Mouse (Mus musculus) hindbrain, embryonic 11.5 days (tissue): ENCODE measurements around the gene Olfr1427. TPM values are rescaled to one million over a fixed set of nuclear protein-coding genes. Genes with fewer than 3 reads are reported as not detected.

Experiments used
- ATAC-seq: fragments of 200-750 bp; cut with Nextera tagmentation; 2 replicates; pipeline ENCODE4 v1.8.0; 2017; ENCODE audit warnings: mild to moderate bottlenecking, moderate TSS enrichment, moderate library complexity; ENCODE audit not compliant: low FRiP score
- DNase-seq: peaks from one replicate; pipeline ENCODE4 v3.0.0-alpha.2; 2015; ENCODE audit warnings: low spot score
- H3K27ac ChIP-seq: fragments of 300-500 bp; sonication (generic); 2 replicates; pipeline ENCODE4 v1.5.1; 2014; ENCODE audit warnings: mild to moderate bottlenecking, low read depth, low read length
- H3K27me3 ChIP-seq: fragments of 300-500 bp; sonication (generic); 2 replicates; pipeline ENCODE4 v1.6.1; 2014; ENCODE audit warnings: mild to moderate bottlenecking, low read length, moderate library complexity, mixed read lengths; ENCODE audit not compliant: control insufficient read depth, insufficient read depth
- H3K36me3 ChIP-seq: fragments of 300-500 bp; sonication (generic); 2 replicates; pipeline ENCODE4 v1.6.1; 2014; ENCODE audit warnings: mild to moderate bottlenecking, low read length, moderate library complexity, mixed read lengths; ENCODE audit not compliant: control insufficient read depth, insufficient read depth
- H3K4me1 ChIP-seq: fragments of 300-500 bp; sonication (generic); replicated peaks from 2 replicates; pipeline ENCODE4 v1.6.1; 2014; ENCODE audit warnings: low read length, mixed read lengths; ENCODE audit not compliant: control insufficient read depth, insufficient read depth
- H3K4me2 ChIP-seq: fragments of 300-500 bp; sonication (generic); replicated peaks from 2 replicates; pipeline ENCODE4 v1.6.1; 2014; ENCODE audit warnings: mild to moderate bottlenecking, low read depth, low read length
- H3K4me3 ChIP-seq: fragments of 300-500 bp; sonication (generic); 2 replicates; pipeline ENCODE4 v1.5.1; 2014; ENCODE audit warnings: low read depth, low read length
- H3K9ac ChIP-seq: fragments of 300-500 bp; sonication (generic); 2 replicates; pipeline ENCODE4 v1.6.1; 2014; ENCODE audit warnings: low read depth, low read length
- H3K9me3 ChIP-seq: fragments of 300-500 bp; sonication (generic); 2 replicates; pipeline ENCODE4 v1.6.1; 2016; ENCODE audit warnings: low read length; ENCODE audit not compliant: control insufficient read depth
- WGBS: fragments of 180-500 bp; shearing (Covaris S2); extraction: QIAGEN DNeasy Blood & Tissue Kit; methylation state at CpG from one replicate; pipeline ENCODE4 v1.1.7; 2014; 5-methylcytosine and 5-hydroxymethylcytosine counted together
- polyA plus RNA-seq: library from polyadenylated mRNA; unstranded; fragments of >200 nt; fragmentation: Nextera tagmentation; extraction: Ambion mirVana; gene quantifications from 2 replicates; pipeline ENCODE4 v1.2.1, GENCODE M21; 2014

Olfr1427 gene
- polyA plus RNA-seq, result not detected in 2 replicates

DNA sequence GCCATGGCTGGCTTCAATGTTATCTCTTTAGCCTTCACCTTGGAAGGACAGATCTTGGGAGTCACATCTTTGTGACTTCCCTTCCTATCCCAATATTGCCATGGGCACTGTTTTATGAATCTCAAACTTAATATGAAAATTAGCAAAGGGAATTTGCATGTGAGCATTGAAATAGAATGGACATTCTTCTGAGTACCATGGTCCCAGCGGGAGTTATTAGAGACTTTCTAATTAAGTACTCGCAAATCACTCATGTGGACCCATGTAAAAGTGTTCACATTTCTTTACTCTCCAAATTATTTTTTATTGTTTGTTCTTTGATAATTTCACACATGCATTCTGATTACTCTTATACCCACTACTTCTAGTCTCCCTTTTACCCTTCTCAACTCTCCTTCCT is at the start of gene Olfr1427:
Olfr1427 (minus strand) TSS at position 101 of the 400 bp plus-strand sequence.
- Histone ChIP-seq H3K9me3 (no peaks in the 10 kb centered on the region), H3K4me1 (no peaks in the 10 kb centered on the region), H3K4me3 (no peak within 1 kb of the TSS), H3K27ac (no peak within 1 kb of the TSS), H3K36me3 (no peaks in the 10 kb centered on the region), H3K27me3 (no peaks in the 10 kb centered on the region), H3K9ac (no peak within 1 kb of the TSS), H3K4me2 (no peak within 1 kb of the TSS)
- ATAC-seq, result no peak
- DNase-seq, result no peak
- 94% methylated on average over 2 of the region's 2 CpGs for WGBS

DNA sequence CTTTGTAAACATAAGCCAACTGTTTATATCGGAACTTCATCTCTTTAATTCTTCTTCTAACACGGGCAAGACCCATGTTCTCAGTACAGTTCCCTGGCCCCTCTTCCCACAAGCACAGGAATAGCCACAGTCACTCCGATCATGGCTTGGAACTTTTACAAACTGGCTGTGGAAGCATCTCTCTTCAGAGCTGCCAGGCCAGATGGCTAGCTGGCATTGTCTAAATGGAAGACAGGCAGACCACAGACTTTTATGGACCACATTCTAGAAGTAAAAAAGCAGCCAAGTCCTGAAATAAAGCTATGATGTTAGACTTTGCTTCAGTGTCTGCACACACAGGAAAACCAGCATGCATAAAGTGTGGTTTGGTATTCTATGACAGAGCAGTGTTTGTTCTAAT is 42.3 kb upstream of the Olfr1427 start:
- no peak overlapping the region for H3K27ac ChIP-seq

DNA sequence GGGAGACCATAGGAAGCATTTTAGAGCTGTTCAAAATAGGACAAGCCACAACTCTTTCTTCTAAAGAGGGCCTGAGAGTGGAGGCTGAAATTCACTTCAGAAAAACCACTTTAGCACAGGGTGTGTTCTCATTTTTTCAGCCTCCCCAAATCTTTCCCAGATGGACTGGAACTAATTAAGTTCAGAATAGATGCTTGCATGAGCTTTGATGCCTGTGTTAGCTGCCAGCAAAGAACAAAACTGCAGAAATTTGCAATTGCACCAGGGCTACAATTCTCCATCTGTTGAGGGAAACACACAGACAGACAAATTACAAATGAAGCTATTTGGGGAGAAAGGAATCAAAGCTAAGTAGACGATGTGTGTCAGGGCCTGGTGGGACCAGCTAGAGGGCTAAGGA is 40.2 kb upstream of the Olfr1427 start:
- ATAC-seq (no peak), DNase-seq (no peak)
- H3K27ac ChIP-seq, result no peak overlapping the region
- H3K36me3 ChIP-seq, result no peaks in the 10 kb centered on the region
- H3K4me2 ChIP-seq, result no peak overlapping the region
- H3K27me3 ChIP-seq, result no peaks in the 10 kb centered on the region
- no peaks in the 10 kb centered on the region for H3K9me3 ChIP-seq
- no peak overlapping the region for H3K4me3 ChIP-seq
- H3K4me1 ChIP-seq, result no peaks in the 10 kb centered on the region
- H3K9ac ChIP-seq, result no peak overlapping the region
- 43% methylated on average over 1 of the region's 1 CpGs for WGBS

More for the DNA sequence above, 42.3 kb upstream of the Olfr1427 start:
- no peak overlapping the region for H3K4me3 ChIP-seq
- H3K36me3 ChIP-seq, result no peaks in the 10 kb centered on the region
- WGBS, result 94% methylated on average over 3 of the region's 3 CpGs
- ATAC-seq, result no peak
- no peak overlapping the region for H3K9ac ChIP-seq
- no peaks in the 10 kb centered on the region for H3K4me1 ChIP-seq
- no peak for DNase-seq
- no peaks in the 10 kb centered on the region for H3K27me3 ChIP-seq
- H3K4me2 ChIP-seq, result no peak overlapping the region
- H3K9me3 ChIP-seq, result no peaks in the 10 kb centered on the region

DNA sequence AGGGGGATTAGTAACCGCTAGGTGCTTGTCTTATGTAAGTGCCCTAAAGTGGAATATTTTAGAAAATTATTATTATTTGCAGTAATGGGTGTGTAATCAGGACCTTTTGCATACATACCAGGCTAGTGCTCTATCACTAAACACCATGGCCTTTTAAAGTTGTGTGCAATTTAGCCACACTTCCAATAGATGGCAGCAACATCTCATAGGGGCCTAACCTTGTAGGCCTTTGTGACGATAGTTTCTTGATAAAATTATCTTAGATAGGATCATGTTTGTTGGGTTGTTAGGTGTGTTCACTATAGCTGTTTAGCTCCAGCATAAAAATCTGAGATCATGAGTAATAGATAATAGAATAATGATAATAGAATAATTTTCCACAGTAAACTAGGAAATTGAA is 31.2 kb upstream of the Olfr1427 start:
- 37% methylated on average over 2 of the region's 2 CpGs for WGBS
- Histone ChIP-seq H3K4me3 (no peak overlapping the region), H3K9me3 (no peaks in the 10 kb centered on the region), H3K4me2 (no peak overlapping the region), H3K27ac (no peak overlapping the region), H3K9ac (no peak overlapping the region), H3K4me1 (no peaks in the 10 kb centered on the region), H3K36me3 (no peaks in the 10 kb centered on the region), H3K27me3 (no peaks in the 10 kb centered on the region)
- peak; percentile 30 for DNase-seq
- ATAC-seq, result peak; percentile 74; the same call in 1 of the 2 replicates

DNA sequence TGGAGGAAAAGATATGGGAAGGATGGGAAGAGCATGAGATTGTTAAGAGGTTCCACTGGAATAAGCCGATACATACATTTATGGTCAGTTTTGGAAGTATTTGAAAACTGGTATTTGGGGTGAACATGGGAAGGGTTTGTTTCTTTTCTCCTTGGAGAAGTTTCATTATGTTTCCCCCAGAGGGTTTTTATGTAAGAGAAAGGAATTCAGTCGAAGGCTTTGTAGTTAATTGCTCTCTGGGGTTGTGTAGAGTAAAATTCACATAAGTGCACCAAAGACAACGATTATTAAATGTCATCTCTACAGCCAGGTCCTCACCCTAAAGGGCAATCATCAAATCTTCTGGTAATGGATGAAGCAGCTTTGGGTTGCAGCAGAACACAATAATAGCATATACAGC is 20.0 kb upstream of the Olfr1427 start, which contains the start of gene Olfr76:
Olfr76 (minus strand) TSS at position 101 of the 400 bp plus-strand sequence.
- Histone ChIP-seq H3K36me3 (no peaks in the 10 kb centered on the region), H3K4me2 (no peak within 1 kb of the TSS), H3K9me3 (no peaks in the 10 kb centered on the region), H3K4me3 (no peak within 1 kb of the TSS), H3K27ac (no peak within 1 kb of the TSS), H3K9ac (no peak within 1 kb of the TSS), H3K4me1 (no peaks in the 10 kb centered on the region), H3K27me3 (no peaks in the 10 kb centered on the region)
- ATAC-seq (no peak), DNase-seq (no peak)
- WGBS, result 84% methylated on average over 3 of the region's 3 CpGs

DNA sequence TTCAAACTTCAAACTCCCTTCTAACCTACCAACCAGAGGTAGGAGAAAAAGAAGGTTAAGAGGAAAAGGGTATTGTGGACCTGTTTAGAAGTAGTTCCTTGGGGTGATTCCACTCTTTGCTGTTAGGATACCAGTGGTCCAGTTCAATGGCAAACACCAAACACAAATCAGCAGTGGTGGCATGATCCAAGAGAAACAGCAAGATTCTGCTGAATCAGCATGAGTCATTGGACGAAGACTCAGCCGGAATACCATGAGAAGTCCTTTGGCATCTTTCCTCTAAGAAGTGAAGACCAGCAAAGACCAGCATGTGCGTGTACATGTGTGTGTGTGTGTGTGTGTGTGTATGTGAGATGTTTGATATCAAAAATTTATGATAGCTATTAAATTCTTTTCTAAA is 13.3 kb upstream of the Olfr1427 start:
- no peak overlapping the region for H3K4me2 ChIP-seq
- H3K9me3 ChIP-seq, result no peaks in the 10 kb centered on the region
- H3K4me1 ChIP-seq, result no peaks in the 10 kb centered on the region
- WGBS, result 93% methylated on average over 3 of the region's 3 CpGs
- DNase-seq (no peak), ATAC-seq (no peak)
- H3K4me3 ChIP-seq, result no peak overlapping the region
- no peaks in the 10 kb centered on the region for H3K27me3 ChIP-seq
- H3K27ac ChIP-seq, result no peak overlapping the region
- no peaks in the 10 kb centered on the region for H3K36me3 ChIP-seq
- H3K9ac ChIP-seq, result no peak overlapping the region

DNA sequence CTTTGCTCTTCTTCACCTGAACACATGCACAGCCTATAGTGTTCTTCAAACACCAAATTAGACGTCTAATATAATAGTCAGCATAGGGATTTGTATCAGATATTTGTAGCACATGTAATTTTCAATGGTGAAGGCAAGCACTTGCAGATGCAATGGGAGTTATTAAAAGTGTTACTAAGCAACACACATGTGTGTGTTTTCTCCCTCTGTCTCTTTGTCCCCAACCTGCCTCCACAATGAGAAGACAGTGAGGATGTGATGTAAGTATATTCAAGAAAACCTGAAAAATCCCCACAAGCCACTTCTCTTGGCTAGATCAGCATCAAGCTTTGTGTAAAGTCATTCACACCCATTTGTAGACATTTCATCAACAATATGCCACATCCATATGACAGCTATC is 12.7 kb upstream of the Olfr1427 start, which contains the start of gene Olfr1428:
Olfr1428 (minus strand) TSS at position 101 of the 400 bp plus-strand sequence.
- H3K4me1 ChIP-seq, result no peaks in the 10 kb centered on the region
- H3K36me3 ChIP-seq, result no peaks in the 10 kb centered on the region
- H3K9ac ChIP-seq, result no peak within 1 kb of the TSS
- H3K4me2 ChIP-seq, result no peak within 1 kb of the TSS
- DNase-seq, result no peak
- no peak within 1 kb of the TSS for H3K4me3 ChIP-seq
- no peak for ATAC-seq
- H3K27me3 ChIP-seq, result no peaks in the 10 kb centered on the region
- H3K9me3 ChIP-seq, result no peaks in the 10 kb centered on the region
- no peak within 1 kb of the TSS for H3K27ac ChIP-seq
- WGBS, result 89% methylated on average over 1 of the region's 1 CpGs

DNA sequence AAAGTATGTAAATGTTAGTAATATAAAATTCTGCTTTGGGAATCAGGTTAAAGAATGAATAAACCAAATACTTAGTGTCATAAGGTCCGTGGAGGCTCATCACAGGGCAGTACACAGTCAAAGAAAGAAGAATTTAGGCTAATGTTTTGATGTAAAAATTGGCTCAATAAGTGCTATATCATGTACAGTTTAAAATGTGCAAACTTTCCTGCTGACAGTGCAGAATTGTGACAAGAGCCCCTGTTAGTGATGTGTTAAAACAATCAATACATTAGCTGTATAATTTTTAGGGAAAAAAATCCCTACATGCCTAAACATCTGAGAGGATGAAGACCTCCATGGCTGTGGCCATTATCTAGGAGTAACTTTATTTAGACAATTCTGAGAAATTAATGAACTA is 10.7 kb upstream of the Olfr1427 start:
- Histone ChIP-seq H3K36me3 (no peaks in the 10 kb centered on the region), H3K9me3 (no peaks in the 10 kb centered on the region), H3K9ac (no peak overlapping the region), H3K4me3 (no peak overlapping the region), H3K4me2 (no peak overlapping the region), H3K27ac (no peak overlapping the region), H3K4me1 (no peaks in the 10 kb centered on the region), H3K27me3 (no peaks in the 10 kb centered on the region)
- 62% methylated on average over 1 of the region's 1 CpGs for WGBS
- DNase-seq (no peak), ATAC-seq (no peak)

DNA sequence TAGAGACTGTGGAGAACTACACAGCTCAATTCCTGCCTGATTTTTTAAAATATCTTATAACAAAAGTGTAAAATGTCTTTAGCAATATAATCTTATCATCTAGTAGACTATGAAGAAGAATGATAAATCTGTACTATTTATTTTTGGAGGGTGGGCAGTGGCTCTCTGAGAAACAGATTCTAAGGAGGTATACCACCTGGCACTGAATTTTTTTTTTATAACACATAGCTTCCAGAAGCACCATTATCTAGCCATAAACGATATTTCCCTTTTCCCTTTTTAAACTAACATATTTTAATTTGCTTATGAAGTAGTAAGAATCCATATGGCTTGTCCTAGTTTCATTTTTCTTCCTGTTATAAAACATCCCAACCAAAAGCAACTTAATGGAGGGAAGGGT is 1.4 kb upstream of the Olfr1427 start:
- Histone ChIP-seq H3K27ac (no peak overlapping the region), H3K4me2 (no peak overlapping the region), H3K9ac (no peak overlapping the region), H3K36me3 (no peaks in the 10 kb centered on the region), H3K27me3 (no peaks in the 10 kb centered on the region), H3K4me1 (no peaks in the 10 kb centered on the region), H3K9me3 (no peaks in the 10 kb centered on the region), H3K4me3 (no peak overlapping the region)
- no peak for DNase-seq
- 66% methylated on average over 1 of the region's 1 CpGs for WGBS
- no peak for ATAC-seq
